Mouse (Mus musculus) E14TG2a.4 (cell line): ENCODE measurements around the gene Itga6.

Experiments
- CTCF ChIP-seq: conservative IDR thresholded peaks from 2 replicates; pipeline ENCODE4 v1.5.1; 2014; ENCODE audit warnings: low read length
- NANOG ChIP-seq: IDR thresholded peaks from 2 replicates; pipeline ENCODE4 v1.6.1; 2014; ENCODE audit warnings: borderline replicate concordance, low read length, mixed read lengths
- POU5F1 ChIP-seq: IDR thresholded peaks from 2 replicates; pipeline ENCODE4 v1.6.1; 2014; ENCODE audit warnings: low read length, borderline replicate concordance

GRCm38 (mm10) chr2:71863531-71864173, 118.2 kb downstream of the Itga6 start:
- no peak for TF ChIP-seq CTCF
- TF ChIP-seq NANOG: no peak
- TF ChIP-seq POU5F1: no peak
